Mouse (Mus musculus) cerebellum, adult 11 months (tissue): ENCODE measurements around the gene Zbtb18.
A peak's percentile ranks its signal among the peaks of the same experiment; 100 is the strongest.

Experiments
- DNase-seq: peaks from one replicate; pipeline ENCODE4 v3.0.0; 2022

Gene Zbtb18

GRCm38 (mm10) chr1:177442196-177442808 lies at the start of gene Zbtb18:
TSS of gene Zbtb18 (plus strand) at chr1:177442351.
- DNase-seq = no peak

DNA sequence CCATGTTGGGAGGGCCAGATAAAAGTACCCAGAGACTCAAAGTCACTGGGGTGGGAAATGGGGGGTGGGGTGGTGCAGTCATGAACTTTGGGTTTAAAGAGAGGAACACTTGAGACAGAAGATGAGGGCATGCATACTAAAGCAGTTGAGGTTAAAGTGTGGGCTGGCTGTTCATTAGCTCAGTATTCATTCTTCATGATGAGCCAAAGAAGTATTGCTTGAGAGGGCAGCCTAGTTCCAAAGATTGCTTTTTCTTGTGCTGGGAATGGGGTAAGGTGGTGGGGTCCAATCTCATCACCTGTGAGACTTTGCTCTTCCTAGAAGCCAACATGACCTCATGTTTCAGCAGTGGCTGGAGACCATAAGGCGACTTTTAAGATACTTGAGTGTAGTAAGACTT lies 44.7 kb upstream of the Zbtb18 start:
- no peak for DNase-seq

- DNase-seq = no peak
Observed at GRCm38 (mm10) chr1:177405170-177405569, 37.0 kb upstream of the Zbtb18 start.

DNA sequence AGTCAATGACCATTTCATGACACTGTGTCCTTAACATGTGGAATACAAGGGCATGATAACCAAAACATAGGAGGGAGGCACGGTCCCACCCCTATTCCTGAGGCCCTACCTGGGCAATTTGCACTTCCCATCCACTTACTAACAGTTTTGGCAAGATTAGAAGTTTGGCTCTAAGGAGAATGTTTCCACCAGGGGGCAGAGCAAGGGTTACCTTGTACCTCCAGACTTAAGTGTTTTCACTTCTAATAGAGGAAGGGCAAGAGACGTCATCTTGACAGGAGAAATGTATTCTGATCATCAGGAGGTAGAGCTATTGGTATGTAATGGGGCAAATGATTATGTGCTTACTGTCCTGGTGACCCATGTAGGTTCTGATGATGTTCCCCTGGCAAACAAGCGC lies 33.5 kb upstream of the Zbtb18 start:
- peak; percentile 15 for DNase-seq

- DNase-seq = no peak
Observed at GRCm38 (mm10) chr1:177410769-177411348, 31.3 kb upstream of the Zbtb18 start.

- no peak for DNase-seq
Observed at GRCm38 (mm10) chr1:177411359-177412358, 30.5 kb upstream of the Zbtb18 start.

- DNase-seq = no peak
Observed at GRCm38 (mm10) chr1:177419331-177419730, 22.8 kb upstream of the Zbtb18 start.

- DNase-seq = no peak
Observed at GRCm38 (mm10) chr1:177420126-177420525, 22.0 kb upstream of the Zbtb18 start.

GRCm38 (mm10) chr1:177427862-177428261 lies 14.3 kb upstream of the Zbtb18 start:
- DNase-seq = no peak

DNA sequence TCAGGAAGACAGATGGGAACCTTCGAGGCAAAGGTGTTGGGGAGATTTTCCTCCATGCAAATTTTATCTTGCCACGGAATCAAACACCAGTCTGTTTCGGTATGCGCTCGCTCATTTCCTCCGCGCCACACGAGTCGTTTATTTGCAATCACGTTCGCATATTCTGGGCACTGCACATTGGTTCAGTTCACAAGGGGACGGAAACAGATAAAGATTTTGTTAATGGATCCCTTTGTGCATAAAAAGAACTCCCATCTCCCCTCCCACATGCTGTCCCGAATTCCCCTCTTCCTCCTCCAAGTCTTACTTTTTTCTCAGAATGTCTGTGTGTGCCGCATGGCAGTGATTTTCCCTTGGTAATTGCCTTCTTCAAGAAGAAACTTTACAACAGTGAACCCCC lies 13.8 kb upstream of the Zbtb18 start:
- DNase-seq = no peak

DNA sequence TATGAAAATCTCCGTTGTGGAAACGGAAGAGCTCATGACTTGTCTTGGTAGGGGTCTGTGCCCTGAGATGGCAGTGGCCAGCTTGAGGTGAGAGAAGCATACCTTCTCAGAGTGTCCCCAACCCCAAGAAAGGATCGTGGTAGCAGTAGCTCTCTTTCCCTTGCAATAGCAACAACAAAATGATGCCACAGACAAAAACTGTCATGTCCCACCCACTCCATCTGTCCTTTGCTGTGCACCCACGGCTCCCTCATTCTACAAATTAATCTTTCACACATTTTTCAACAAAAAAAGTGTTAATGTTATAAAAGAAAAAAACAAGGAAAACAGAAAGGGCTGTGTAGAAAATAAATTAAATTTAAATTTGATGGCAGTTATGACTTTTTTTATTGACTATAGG lies 13.1 kb upstream of the Zbtb18 start:
- DNase-seq = no peak

DNA sequence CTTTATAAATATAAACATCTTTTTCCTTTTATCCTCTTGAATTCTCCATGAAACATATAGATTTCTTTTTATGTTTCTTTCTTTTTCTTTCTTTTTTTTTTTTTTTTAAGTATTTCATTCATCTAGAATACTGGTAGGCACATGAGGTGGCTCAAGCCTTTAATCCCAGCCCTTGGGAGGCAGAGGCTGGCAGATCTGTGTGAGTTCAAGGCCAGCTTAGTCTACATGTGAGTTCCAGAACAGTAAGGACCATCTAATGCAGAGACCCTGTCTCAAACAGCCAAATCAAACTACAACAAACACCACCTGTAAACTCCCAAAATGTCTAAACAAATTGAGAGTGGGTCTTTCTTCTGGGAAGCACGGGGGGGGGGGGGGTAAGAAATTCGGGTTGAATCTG lies 1.7 kb upstream of the Zbtb18 start:
- no peak for DNase-seq

GRCm38 (mm10) chr1:177440981-177441491 lies 1.1 kb upstream of the Zbtb18 start:
- DNase-seq = no peak

DNA sequence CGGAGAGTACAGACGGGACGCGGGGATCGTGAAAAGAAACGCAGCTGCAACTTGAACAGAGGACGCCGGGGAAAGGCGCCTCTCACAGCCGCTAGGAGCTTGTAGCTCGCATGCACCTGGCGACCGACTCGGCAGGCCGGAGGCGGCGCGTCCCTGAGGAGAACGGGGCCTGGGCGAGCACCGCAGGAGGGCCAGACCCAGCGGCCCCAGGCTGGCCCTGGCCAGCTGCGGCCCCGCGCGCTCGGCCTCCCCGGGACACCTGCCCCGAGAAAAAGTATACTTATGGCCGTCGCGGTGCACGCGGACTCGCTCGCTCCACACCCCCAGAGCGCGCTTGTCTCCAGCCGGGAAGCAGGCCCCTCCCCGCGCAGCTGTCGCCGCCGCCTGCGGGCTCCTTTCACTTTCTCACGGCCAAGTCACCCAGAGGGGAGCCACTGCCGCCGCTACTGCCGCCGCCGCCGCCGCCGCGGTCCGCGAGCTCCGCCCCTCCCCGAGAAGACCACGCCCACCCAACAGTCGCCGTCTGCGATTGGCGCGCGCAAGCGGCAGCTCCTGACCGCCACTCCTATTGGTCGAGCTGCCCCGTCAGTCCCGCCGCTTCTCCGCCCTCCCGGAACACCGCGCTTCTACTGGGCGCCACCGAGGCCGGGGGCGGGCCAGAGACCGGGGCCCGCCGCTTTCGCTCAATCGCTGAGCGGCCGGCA lies 507 bp upstream of the Zbtb18 start:
- peak; percentile 98 for DNase-seq

DNA sequence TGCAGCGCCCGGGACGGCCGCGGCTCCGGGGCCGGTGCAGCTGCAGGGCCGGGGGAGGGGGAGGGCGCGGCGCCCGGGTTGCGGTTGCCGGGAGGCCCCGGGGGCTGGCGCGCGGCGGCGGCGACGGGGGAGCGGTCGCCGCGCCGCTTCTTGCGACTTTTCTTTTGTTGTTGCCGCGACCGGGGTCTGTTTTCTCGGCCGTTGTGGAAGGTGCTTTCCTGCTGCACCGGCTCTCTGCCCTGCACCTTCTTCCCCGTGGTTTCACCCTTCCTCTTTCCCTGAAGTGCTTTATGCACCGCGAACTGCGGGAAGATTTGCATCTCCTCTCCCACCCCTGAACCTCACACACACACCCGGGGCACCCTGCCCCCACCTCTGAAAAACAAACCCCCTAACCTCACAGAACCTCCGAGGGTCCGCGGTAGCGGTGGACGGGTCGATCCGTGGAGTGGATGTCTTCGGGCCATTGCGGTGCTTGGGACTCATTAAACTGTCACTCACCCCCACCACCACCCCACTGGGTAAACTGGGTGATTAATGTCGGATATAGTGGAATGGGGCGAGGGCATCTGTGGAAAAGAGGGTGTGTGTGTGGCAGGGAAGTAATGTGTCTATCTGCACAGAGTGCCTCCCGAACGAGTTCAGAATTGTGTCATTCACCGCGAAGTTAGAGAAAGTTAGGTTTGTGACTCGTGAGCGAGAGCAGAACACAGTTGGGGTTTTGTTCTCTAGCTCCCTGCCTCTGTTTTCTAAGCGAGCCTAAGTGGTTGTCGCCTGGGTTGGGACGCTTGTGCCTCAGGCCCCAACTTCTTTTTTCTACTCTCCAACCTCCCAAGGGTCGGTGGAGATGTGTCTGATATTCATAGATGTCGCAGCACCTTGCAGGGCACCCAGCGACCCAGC lies 921 bp downstream of the Zbtb18 start:
- DNase-seq = no peak

GRCm38 (mm10) chr1:177443724-177444482 lies 1.8 kb downstream of the Zbtb18 start:
- peak; percentile 21 for DNase-seq

DNA sequence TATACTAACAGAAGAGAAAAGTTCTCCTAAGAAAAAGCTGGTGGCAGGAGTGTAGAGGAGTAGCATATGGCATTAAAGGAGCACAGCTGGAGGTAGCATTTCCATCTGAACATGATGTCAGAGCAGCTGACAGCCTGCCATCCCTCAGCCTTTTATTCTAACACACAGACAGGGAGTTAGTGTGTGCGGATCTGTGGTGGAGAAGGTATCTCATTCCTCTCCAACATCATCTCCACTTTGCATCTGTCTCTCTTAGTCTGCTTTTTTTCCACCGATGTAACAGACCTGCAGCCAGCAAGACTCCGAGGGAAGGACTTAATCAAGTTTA lies 2.3 kb downstream of the Zbtb18 start:
- DNase-seq = no peak

GRCm38 (mm10) chr1:177444941-177445340 lies 2.8 kb downstream of the Zbtb18 start:
- DNase-seq = no peak

DNA sequence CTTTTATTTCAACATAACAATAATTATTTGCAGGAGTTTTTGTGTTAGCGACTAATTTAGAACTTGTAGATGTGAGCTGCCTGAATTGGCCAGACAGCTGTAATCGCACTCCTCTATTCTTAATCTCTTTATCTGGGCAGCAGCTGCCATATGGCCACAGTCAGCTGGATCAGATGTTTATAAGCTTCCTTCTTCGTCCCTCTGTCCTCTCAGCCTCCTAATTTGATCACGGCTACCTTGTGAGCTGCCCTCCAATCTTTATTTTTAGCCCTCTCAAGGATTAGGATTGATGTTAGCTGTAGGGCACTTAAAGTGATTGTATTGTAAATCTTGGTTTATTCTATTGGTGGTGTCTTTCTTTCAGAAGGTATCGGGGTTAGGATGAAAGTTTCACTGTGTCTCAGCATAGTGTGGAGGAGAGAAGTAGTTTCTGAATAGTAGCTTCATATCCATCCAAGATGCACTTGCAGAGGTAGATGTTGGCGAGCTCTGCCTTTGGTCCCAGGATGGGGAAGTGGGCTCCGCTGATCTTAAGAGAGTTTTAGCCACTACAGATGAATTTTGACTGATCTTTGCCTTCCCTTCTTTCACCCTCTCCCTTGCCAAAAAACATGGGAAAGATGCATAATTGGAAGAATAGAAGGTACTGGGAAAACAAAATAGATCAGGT lies 3.4 kb downstream of the Zbtb18 start:
- no peak for DNase-seq

DNA sequence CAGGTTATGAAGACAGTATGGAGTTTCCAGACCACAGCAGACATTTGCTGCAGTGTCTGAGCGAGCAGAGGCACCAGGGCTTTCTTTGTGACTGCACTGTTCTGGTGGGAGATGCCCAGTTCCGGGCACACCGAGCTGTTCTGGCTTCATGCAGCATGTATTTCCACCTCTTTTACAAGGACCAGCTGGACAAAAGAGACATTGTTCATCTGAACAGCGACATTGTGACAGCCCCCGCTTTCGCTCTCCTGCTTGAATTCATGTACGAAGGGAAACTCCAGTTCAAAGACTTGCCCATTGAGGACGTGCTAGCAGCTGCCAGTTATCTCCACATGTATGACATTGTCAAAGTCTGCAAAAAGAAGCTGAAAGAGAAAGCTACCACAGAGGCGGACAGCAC lies 4.9 kb downstream of the Zbtb18 start:
- no peak for DNase-seq
